Mouse (Mus musculus): Measurements from ENCODE around the gene Stk11. TPM values are rescaled to one million over a fixed set of nuclear protein-coding genes. Genes with fewer than 3 reads are reported as not detected.
A peak's percentile ranks its signal among the peaks of the same experiment; 100 is the strongest.

Gene Stk11
- polyA plus RNA-seq, 1 experiment from 2014 or later: 16.9 TPM

DNA sequence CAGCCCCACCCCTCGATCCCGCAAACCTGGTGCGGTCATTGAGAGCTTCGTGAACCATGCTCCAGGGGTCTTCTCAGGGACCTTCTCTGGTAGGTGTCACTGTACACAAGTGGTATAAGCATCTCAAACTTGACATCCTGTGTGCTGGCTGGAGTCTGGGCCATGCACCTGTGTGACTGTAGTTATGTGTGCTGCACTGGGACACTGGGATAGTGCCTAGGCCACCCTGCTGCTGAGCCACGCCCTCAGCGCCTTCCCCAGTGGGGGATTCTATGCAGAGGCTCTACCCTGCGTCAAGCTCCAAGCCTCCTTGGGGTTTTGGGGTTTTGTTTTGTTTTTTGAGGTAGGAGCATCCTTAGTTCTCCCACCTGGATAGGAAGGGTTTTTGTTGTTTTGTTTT lies 38.8 kb downstream of the Stk11 start:
- Histone ChIP-seq H3K4me1 (peaks cover 72% of the 10 kb centered on the region), H3K4me2 (no peak overlapping the region), H3K36me3 (peaks cover 56% of the 10 kb centered on the region), H3K9ac (replicated peaks) (0 out of 2 replicates have a peak overlapping the region, but pooled peaks have one; percentile 1), H3K9me3 (replicated peaks) (no peaks in the 10 kb centered on the region), H3K27ac (replicated peaks) (peak overlapping the region; percentile 52), H3K27me3 (replicated peaks) (no peaks in the 10 kb centered on the region), H3K4me3 (replicated peaks) (no peak overlapping the region)
- ATAC-seq (ENCODE audit: low FRiP score): no peak
- 79% methylated on average over 7 of the region's 7 CpGs for WGBS

DNA sequence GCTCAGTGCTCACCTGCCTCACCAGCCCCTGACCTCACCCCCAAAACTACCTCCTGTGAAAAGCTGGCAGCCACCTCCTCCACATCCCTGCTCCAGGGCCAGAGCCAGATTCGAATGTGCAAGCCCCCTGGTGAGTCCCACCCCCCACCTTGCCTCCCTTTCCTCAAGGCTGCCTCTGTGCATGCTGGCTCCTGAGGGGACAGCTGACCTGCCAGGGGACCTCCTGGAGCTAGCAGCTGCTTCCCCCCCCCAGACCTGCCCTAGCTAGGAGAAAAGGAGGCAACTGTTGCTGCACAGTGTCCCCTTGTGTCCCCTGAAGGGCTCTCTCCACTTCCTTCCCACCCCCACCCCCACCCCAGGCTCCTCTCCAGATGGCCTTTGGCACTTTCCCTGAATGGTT lies 39.7 kb downstream of the Stk11 start:
- H3K36me3 ChIP-seq: peaks cover 56% of the 10 kb centered on the region
- no peak overlapping the region for H3K4me2 ChIP-seq
- no peaks in the 10 kb centered on the region for H3K27me3 ChIP-seq (replicated peaks)
- no peak overlapping the region for H3K9ac ChIP-seq (replicated peaks)
- H3K9me3 ChIP-seq (replicated peaks): no peaks in the 10 kb centered on the region
- H3K4me1 ChIP-seq: peaks cover 78% of the 10 kb centered on the region
- H3K4me3 ChIP-seq (replicated peaks): no peak overlapping the region
- peak overlapping the region; percentile 52 for H3K27ac ChIP-seq (replicated peaks)
- 31% methylated on average over 1 of the region's 1 CpGs for WGBS
- no peak for ATAC-seq (ENCODE audit: low FRiP score)

DNA sequence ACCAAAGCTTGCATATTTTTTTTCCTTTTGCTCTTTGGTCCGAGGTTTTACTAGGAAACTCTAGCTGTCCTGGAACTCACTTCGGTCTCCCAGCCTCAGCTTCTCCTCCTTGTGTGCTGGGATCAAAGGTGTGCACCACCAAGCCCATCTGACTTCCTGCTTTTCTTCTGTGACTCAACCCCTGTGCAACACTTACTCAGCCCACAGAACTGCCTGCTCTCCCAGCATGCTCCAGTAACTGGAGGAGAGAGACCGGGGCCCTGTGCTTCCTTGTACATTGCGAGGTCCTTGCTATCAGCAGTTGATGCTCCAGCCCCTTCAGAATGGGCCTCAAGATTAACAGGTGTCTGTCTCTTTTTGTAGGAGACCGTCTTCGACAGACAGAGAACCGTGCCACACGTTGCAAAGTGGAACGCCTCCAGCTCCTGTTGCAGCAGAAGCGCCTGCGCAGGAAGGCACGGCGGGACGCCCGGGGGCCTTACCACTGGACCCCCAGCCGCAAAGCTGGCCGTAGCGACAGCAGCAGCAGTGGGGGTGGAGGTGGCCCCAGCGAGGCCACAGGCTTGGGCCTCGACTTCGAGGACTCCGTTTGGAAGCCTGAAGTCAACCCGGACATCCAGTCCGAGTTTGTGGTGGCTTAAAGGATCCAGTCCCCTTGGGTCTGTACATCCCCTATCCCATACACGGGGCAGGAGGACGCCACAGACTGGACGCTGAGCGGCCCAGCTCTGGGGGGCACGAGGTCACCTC lies 40.6 kb downstream of the Stk11 start:
- Histone ChIP-seq H3K9ac (replicated peaks) (no peak overlapping the region), H3K27ac (replicated peaks) (peak overlapping the region; percentile 52), H3K9me3 (replicated peaks) (no peaks in the 10 kb centered on the region), H3K4me3 (replicated peaks) (no peak overlapping the region), H3K27me3 (replicated peaks) (no peaks in the 10 kb centered on the region), H3K36me3 (peaks cover 56% of the 10 kb centered on the region), H3K4me1 (peaks cover 87% of the 10 kb centered on the region), H3K4me2 (no peak overlapping the region)
- no peak for ATAC-seq (ENCODE audit: low FRiP score)
- 91% methylated on average over 29 of the region's 29 CpGs for WGBS

DNA sequence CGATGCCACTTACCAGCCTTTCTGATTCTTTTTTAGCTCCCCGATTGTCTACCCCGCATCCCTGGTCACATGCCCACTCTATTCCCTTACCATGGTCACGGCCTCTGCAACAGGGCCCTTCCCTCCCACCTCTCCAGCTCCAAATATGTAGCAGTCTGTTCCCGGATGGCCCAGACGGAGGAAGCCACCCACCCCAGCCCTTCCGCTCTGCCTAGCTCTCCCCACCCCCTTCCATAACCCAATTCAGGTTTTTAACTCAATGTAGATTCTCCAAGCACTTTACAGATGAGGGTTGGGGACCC lies 41.1 kb downstream of the Stk11 start:
- no peaks in the 10 kb centered on the region for H3K9me3 ChIP-seq (replicated peaks)
- no peak for ATAC-seq (ENCODE audit: low FRiP score)
- no peaks in the 10 kb centered on the region for H3K27me3 ChIP-seq (replicated peaks)
- H3K4me3 ChIP-seq (replicated peaks): no peak overlapping the region
- peaks cover 89% of the 10 kb centered on the region for H3K4me1 ChIP-seq
- H3K9ac ChIP-seq (replicated peaks): no peak overlapping the region
- 59% methylated on average over 7 of the region's 7 CpGs for WGBS
- peak overlapping the region; percentile 52 for H3K27ac ChIP-seq (replicated peaks)
- H3K36me3 ChIP-seq: peaks cover 56% of the 10 kb centered on the region
- no peak overlapping the region for H3K4me2 ChIP-seq

DNA sequence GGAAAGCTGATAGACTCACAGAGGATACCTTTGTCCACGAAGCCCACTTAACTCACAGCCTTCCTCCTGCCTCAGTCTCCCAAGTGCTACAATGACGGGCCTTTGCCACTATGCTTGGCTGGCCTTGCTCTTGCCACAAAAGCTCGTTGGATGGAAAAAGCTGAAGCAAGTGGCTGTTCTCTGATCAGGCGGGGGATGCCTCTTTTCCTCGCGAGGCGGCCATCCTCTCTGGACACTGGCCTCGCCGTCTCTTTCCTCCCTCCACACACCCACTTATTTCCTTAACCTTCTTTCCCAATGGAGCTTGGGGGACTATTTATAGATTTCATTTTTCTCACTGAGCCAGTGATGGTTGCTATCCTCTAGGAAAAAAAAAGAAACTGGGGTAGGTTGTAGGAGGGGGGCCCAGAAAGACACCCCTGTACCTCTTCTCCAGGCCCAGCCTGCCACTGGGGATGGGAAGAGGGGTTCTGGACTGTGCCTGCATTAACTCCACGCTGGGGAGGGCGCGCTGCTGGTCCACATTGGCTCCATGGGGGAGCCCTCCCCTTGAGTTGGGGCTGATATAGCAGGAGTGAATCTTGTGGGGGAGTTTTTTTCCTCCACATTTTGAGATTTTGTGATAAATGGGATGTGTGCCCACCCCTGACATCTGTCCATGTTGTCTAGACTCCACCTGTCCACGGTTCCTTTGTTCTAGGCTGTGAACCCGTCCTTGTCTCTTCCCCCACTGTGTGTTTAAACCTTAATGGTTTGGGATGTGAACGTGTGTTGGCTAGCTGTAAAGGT lies 41.7 kb downstream of the Stk11 start:
- H3K4me2 ChIP-seq: no peak overlapping the region
- H3K9me3 ChIP-seq (replicated peaks): no peaks in the 10 kb centered on the region
- no peak overlapping the region; the same call in 1 of the 2 replicates for H3K9ac ChIP-seq (replicated peaks)
- no peak overlapping the region for H3K4me3 ChIP-seq (replicated peaks)
- no peak for ATAC-seq (ENCODE audit: low FRiP score)
- 52% methylated on average over 15 of the region's 15 CpGs for WGBS
- peaks cover 88% of the 10 kb centered on the region for H3K4me1 ChIP-seq
- peaks cover 52% of the 10 kb centered on the region for H3K36me3 ChIP-seq
- no peaks in the 10 kb centered on the region for H3K27me3 ChIP-seq (replicated peaks)
- peak overlapping the region; percentile 89 for H3K27ac ChIP-seq (replicated peaks)

DNA sequence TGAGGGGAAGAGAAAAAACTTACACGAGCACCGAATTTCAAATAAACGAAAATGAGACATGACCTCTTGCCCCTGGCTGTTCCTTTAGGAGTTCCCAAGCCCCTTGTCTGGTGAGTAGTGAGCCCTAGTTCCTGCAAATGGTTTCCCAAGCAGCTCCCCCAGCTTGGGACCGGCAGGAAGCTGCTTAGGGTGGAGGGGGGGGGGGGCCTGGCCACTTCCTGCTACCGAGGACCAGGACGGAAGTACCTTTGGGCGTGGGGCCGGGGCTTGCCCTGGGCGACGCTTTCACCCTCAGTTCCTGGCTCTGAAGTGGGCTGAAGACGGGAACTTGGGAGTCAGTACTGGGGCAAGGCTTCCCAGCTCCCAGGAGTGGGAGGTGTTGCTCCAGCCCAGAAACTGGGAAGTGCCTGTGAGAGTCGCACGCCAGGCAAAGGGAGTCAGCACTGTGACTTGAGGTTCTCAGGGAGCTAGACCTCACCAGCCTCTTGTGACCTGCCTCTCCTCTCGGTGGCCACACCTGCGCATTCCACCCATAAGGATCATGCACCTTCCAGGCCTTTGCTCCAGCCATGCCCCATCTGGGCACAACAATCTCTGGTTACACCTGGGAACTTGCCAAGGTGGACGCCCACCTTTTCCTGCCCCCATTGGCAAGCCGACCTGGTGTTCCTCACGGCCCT lies 42.8 kb downstream of the Stk11 start:
- no peak for ATAC-seq (ENCODE audit: low FRiP score)
- 0 out of 2 replicates have a peak overlapping the region, but pooled peaks have one; percentile 1 for H3K4me3 ChIP-seq (replicated peaks)
- peak overlapping the region; percentile 7; the same call in 1 of the 2 replicates for H3K9ac ChIP-seq (replicated peaks)
- no peaks in the 10 kb centered on the region for H3K9me3 ChIP-seq (replicated peaks)
- H3K27me3 ChIP-seq (replicated peaks): no peaks in the 10 kb centered on the region
- WGBS: 13% methylated on average over 18 of the region's 18 CpGs
- peaks cover 44% of the 10 kb centered on the region for H3K36me3 ChIP-seq
- H3K4me1 ChIP-seq: peaks cover 80% of the 10 kb centered on the region
- peak overlapping the region; percentile 78 for H3K4me2 ChIP-seq
- H3K27ac ChIP-seq (replicated peaks): peak overlapping the region; percentile 89

DNA sequence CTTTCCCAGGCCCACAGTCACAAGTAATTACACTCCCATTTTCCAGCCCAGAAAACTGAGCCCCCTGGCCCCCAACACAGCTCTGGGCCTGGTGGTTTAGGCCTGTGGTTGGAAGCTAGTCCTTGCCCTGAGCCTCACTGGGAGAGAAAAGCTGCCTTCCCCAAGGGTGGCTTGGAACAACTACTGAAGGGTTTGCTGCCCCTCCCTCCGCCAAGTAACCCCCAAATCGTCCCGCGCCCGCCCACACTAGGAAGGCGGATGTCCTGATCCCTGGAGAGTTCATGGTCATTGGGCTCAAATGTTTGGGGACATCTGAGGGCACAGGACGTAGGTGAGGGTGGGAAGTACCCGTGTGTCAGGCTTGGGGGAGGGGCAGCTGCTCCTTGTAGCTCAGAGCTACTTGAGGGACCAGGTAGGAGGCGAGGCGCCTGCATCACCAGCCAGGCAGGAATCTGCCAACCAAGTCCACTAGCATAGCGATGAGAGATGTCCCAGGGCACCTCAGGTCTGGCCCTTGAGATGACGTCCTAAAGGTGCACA lies 43.5 kb downstream of the Stk11 start:
- ATAC-seq (ENCODE audit: low FRiP score): peak; percentile 36; the same call in 1 of the 2 replicates
- Histone ChIP-seq H3K9me3 (replicated peaks) (no peaks in the 10 kb centered on the region), H3K27me3 (replicated peaks) (no peaks in the 10 kb centered on the region), H3K4me3 (replicated peaks) (peak overlapping the region; percentile 44), H3K36me3 (peaks cover 37% of the 10 kb centered on the region), H3K27ac (replicated peaks) (peak overlapping the region; percentile 89), H3K9ac (replicated peaks) (peak overlapping the region; percentile 52), H3K4me1 (peaks cover 79% of the 10 kb centered on the region), H3K4me2 (peak overlapping the region; percentile 78)
- 9% methylated on average over 12 of the region's 12 CpGs for WGBS

DNA sequence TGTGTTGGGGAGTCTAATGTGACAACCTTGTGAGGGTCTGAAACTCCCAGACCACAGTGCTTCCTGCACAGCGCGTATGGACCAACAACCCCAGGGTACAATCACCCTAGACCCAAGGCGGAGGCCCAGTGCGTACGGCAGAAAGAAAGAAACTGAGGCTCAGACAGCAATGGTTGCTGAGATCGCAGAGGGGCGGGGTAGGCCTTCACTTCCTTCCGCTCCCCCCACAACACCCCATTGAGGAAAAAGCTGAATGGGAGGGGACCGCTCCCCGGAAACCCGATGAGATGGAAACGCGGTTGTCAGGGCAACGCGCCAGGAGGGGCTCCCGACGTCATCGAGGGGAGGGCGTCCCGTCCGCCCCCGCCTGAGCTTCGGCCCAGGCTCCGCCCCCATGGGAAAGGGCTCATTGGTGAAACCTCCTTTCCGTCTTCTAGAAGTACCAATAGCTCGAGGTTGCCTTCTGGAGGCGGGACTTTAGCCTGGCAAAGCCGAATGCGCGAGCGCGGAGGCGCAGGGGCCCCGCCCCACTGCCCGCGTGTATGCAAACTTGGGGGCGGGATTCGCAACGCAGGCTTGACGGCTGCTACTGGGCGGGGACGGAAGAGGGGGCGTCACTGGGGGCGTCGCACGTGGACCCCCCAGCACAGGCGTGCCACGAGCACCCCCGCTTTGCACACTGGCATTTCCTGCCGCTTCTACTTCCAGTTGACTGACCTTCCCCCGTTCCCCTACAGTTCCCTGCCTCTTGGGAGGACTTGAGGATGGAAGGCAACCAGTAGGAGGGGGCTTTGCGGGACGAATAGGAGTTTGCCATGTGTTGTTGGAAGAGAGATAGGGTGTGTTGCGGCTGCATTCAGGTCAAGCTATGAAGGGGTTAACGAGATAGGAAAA lies 44.2 kb downstream of the Stk11 start:
- WGBS: under 1% methylated on average over 55 of the region's 55 CpGs
- H3K4me1 ChIP-seq: peaks cover 79% of the 10 kb centered on the region

DNA sequence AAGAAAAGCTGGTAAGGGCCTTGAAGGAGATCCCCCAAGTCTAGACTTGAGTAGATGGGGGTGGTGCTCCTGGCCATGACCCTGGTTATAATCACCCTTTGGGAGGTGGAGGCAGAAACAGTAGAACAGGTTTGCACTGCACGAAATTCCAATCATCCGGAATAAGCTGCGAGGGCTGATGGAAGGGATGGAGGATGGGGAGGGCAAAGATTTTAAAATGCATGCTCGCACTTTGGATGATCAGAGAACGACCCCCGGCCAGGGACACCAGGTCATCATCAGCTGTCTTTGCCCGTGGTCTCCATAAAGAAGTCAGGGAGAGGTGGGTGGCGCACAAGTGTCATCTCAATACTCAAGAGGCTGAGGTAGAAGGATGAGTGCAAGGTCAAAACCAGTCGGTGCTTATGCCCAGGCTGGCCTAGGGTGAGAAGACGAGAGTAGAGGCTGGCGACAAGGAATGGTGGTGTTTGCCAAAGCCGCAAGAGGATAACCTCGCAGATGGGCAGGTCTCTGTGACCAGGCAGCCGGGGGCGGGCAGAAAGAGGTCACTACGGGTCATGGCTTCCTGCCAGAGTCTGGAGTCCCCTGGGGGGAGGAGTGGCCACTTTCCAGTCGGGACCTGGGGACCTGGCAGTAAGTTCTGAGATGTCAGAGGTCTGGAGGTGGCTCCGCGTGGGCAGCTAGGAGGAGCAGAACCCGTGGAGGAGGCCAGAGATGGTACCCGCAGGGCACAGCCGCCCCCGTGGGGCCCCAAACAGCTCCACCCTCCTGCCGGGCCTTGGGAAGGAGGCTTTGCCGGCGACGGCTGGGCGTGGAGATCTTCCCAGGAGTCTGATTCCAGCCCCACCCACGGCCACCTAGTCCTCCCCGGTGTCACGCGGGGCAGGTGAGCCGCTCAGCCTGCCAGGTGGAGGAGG lies 45.1 kb downstream of the Stk11 start:
- Histone ChIP-seq H3K4me1 (peaks cover 78% of the 10 kb centered on the region), H3K36me3 (peaks cover 21% of the 10 kb centered on the region), H3K27me3 (replicated peaks) (no peaks in the 10 kb centered on the region), H3K27ac (replicated peaks) (peak overlapping the region; percentile 89), H3K9ac (replicated peaks) (peak overlapping the region; percentile 36), H3K9me3 (replicated peaks) (no peaks in the 10 kb centered on the region), H3K4me3 (replicated peaks) (peak overlapping the region; percentile 44), H3K4me2 (peak overlapping the region; percentile 78)
- no peak for ATAC-seq (ENCODE audit: low FRiP score)
- 2% methylated on average over 33 of the region's 33 CpGs for whole genome bisulfite sequencing

More for the DNA sequence above, 44.2 kb downstream of the Stk11 start:
- peak; percentile 89 for ATAC-seq (ENCODE audit: low FRiP score)
- Histone ChIP-seq H3K9me3 (replicated peaks) (no peaks in the 10 kb centered on the region), H3K27ac (replicated peaks) (peak overlapping the region; percentile 89), H3K4me2 (peak overlapping the region; percentile 78), H3K27me3 (replicated peaks) (no peaks in the 10 kb centered on the region), H3K36me3 (peaks cover 30% of the 10 kb centered on the region), H3K9ac (replicated peaks) (peak overlapping the region; percentile 52), H3K4me3 (replicated peaks) (peak overlapping the region; percentile 44)
